Mouse (Mus musculus) lung, adult 2 months (tissue): ENCODE results near the gene Nhlrc4. TPM values are rescaled to one million over a fixed set of nuclear protein-coding genes. Genes with fewer than 3 reads are reported as not detected.

Experiments
- DNase-seq: peaks from one replicate; pipeline ENCODE4 v3.0.0; 2022
- H3K4me1 ChIP-seq: fragments of 200-500 bp; 2 replicates; pipeline ENCODE4 v1.6.1; 2011; ENCODE audit warnings: low read length; ENCODE audit not compliant: control insufficient read depth, insufficient read depth
- H3K4me3 ChIP-seq: fragments of 200-500 bp; replicated peaks from 2 replicates; pipeline ENCODE3; 2011; ENCODE audit warnings: low read depth, mild to moderate bottlenecking, control low read depth, low read length; ENCODE audit errors: extremely low read depth
- CTCF ChIP-seq: fragments of 200-500 bp; IDR thresholded peaks from 2 replicates; pipeline ENCODE4 v1.5.1; 2011; ENCODE audit warnings: mild to moderate bottlenecking, low read length, control low read depth; ENCODE audit not compliant: insufficient read depth
- POLR2A ChIP-seq: fragments of 200-500 bp; IDR thresholded peaks from 2 replicates; pipeline ENCODE4 v1.6.1; 2011; ENCODE audit warnings: low read depth, mild to moderate bottlenecking, control low read depth, low read length, borderline replicate concordance; ENCODE audit errors: extremely low read depth
- WGBS: fragments of 180-500 bp; shearing (Covaris S2); methylation state at CpG from one replicate; pipeline ENCODE4 v1.1.7; 2018; 5-methylcytosine and 5-hydroxymethylcytosine counted together
- polyA plus RNA-seq: library from polyadenylated mRNA; depleted of rRNA; stranded (reverse); fragments of >200 nt; gene quantifications from 2 replicates; pipeline ENCODE4 v1.2.3, GENCODE M21; 2012

Gene Nhlrc4
- polyA plus RNA-seq, 1 experiment: 37.5 TPM

GRCm38 (mm10) chr17:25951225-25951802, 6.6 kb upstream of the Nhlrc4 start:
- no peaks in the 10 kb centered on the region for H3K4me1 ChIP-seq
- TF ChIP-seq CTCF: no peak
- no peak for TF ChIP-seq POLR2A
- DNase-seq: no peak
- whole genome bisulfite sequencing: under 1% methylated on average over 33 of the region's 33 CpGs
- H3K4me3 ChIP-seq: no peak overlapping the region

- no peaks in the 10 kb centered on the region for H3K4me1 ChIP-seq
- TF ChIP-seq POLR2A (no peak), CTCF (no peak)
- H3K4me3 ChIP-seq: no peak overlapping the region
- 7% methylated on average over 3 of the region's 3 CpGs for WGBS
- DNase-seq: no peak
Observed at GRCm38 (mm10) chr17:25950706-25951105, 5.9 kb upstream of the Nhlrc4 start.

- 66% methylated on average over 5 of the region's 5 CpGs for WGBS
- DNase-seq: no peak
- H3K4me1 ChIP-seq: no peaks in the 10 kb centered on the region
- TF ChIP-seq POLR2A (no peak), CTCF (no peak)
- H3K4me3 ChIP-seq: no peak overlapping the region
Observed at GRCm38 (mm10) chr17:25949981-25950380, 5.2 kb upstream of the Nhlrc4 start.

- no peak for TF ChIP-seq POLR2A
- no peak for TF ChIP-seq CTCF
Observed at GRCm38 (mm10) chr17:25948051-25948450, 3.3 kb upstream of the Nhlrc4 start.

GRCm38 (mm10) chr17:25947576-25947975, 2.8 kb upstream of the Nhlrc4 start:
- 77% methylated on average over 4 of the region's 4 CpGs for WGBS
- DNase-seq: no peak
- TF ChIP-seq CTCF (no peak), POLR2A (no peak)

More at GRCm38 (mm10) chr17:25948051-25948450, 3.3 kb upstream of the Nhlrc4 start:
- Histone ChIP-seq H3K4me3 (no peak overlapping the region), H3K4me1 (no peaks in the 10 kb centered on the region)
- DNase-seq: no peak
- WGBS: 75% methylated on average over 8 of the region's 8 CpGs

GRCm38 (mm10) chr17:25946891-25947290, 2.1 kb upstream of the Nhlrc4 start:
- WGBS: 80% methylated on average over 8 of the region's 8 CpGs
- no peak for DNase-seq
- Histone ChIP-seq H3K4me1 (no peaks in the 10 kb centered on the region), H3K4me3 (no peak overlapping the region)
- TF ChIP-seq POLR2A (no peak), CTCF (no peak)

More at GRCm38 (mm10) chr17:25947576-25947975, 2.8 kb upstream of the Nhlrc4 start:
- Histone ChIP-seq H3K4me3 (no peak overlapping the region), H3K4me1 (no peaks in the 10 kb centered on the region)

- TF ChIP-seq CTCF (no peak), POLR2A (no peak)
- DNase-seq: no peak
- Histone ChIP-seq H3K4me3 (no peak overlapping the region), H3K4me1 (no peaks in the 10 kb centered on the region)
- 65% methylated on average over 7 of the region's 7 CpGs for WGBS
Observed at GRCm38 (mm10) chr17:25946349-25946748, 1.6 kb upstream of the Nhlrc4 start.

- no peak for TF ChIP-seq CTCF
- no peak for TF ChIP-seq POLR2A
- 67% methylated on average over 9 of the region's 9 CpGs for WGBS
- Histone ChIP-seq H3K4me1 (no peaks in the 10 kb centered on the region), H3K4me3 (no peak overlapping the region)
- DNase-seq: no peak
Observed at GRCm38 (mm10) chr17:25945517-25946155, 875 bp upstream of the Nhlrc4 start.

- DNase-seq: no peak
- TF ChIP-seq CTCF: no peak
- TF ChIP-seq POLR2A: no peak
- no peaks in the 10 kb centered on the region for H3K4me1 ChIP-seq
- H3K4me3 ChIP-seq: no peak overlapping the region
- 67% methylated on average over 9 of the region's 9 CpGs for WGBS
Observed at GRCm38 (mm10) chr17:25943769-25944168, 992 bp downstream of the Nhlrc4 start.

GRCm38 (mm10) chr17:25943221-25943620, 1.5 kb downstream of the Nhlrc4 start:
- WGBS: 87% methylated on average over 3 of the region's 3 CpGs
- DNase-seq: no peak
- no peak for TF ChIP-seq CTCF
- no peak for TF ChIP-seq POLR2A
- no peak overlapping the region for H3K4me3 ChIP-seq
- no peaks in the 10 kb centered on the region for H3K4me1 ChIP-seq
